ENCODE assay signal across 11 mouse cellular contexts in the genomic region with DNA sequence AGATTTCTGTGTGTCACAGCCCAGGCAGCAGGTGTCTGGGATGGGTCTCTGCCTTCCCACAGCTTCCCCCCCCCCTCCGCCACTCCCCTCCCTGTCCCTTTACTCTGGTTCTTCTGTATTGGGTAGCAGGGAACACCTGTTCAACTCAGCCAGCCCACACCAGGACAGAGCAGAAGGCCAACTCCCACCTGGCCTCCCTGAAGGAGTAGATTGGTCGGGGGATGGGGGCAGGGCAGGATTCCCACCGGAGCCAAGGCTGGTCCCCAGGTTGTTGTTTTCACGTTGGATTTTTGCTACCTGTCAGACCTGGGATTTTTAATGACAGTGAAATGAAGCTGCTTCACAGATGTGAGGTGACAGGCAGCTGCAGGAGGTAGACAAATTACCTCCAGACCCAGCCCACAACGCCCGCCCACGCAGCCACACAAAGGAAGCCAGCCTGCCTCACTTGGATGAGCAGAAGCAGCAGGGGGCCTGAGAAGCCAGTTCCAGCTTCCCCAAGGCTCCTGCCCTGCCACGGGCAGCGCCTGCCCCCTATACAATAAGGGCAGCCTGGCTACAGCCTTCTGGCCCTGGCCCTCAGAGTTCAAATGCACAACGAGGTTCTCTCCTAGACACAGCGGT. TPM values are rescaled to one million over a fixed set of nuclear protein-coding genes. Genes with fewer than 3 reads are reported as not detected.
A peak's percentile ranks its signal among the peaks of the same experiment; 100 is the strongest.
DNase-seq lines count a peak whose midpoint lies in the region; ATAC-seq and TF ChIP-seq lines count a peak whose summit lies in the region.
"Had no signal": no experiment of that assay in that cellular context is flagged by ENCODE, and none has a peak within 500 bp of the region (broad histone marks: within the 10 kb centered on the region; RNA-seq: fewer than 3 reads in every experiment).

No protein-coding gene starts in this region.

- no peaks in the 10 kb centered on the region for H3K36me3 ChIP-seq in kidney, postnatal 0 days (ENCODE audit: insufficient read depth, low read length)
- H3K36me3 ChIP-seq in hindbrain, embryonic 15.5 days, result no peaks in the 10 kb centered on the region
- no peaks in the 10 kb centered on the region for H3K36me3 ChIP-seq in kidney, embryonic 14.5 days (ENCODE audit: control insufficient read depth, insufficient read depth, low read length)
- H3K36me3 ChIP-seq: heart, embryonic 13.5 days had no signal

- WGBS in kidney, postnatal 0 days, result 10% methylated on average over 11 of the region's 11 CpGs
- WGBS in hindbrain, embryonic 15.5 days, result 14% methylated on average over 11 of the region's 11 CpGs
- 16% methylated on average over 11 of the region's 11 CpGs for WGBS in kidney, embryonic 14.5 days

- H3K4me3 ChIP-seq in kidney, postnatal 0 days (replicated peaks; ENCODE audit: low read depth, low read length), result no peak overlapping the region
- no peak overlapping the region for H3K4me3 ChIP-seq in hindbrain, embryonic 15.5 days
- H3K4me3 ChIP-seq in kidney, embryonic 14.5 days (ENCODE audit: low read length), result no peak overlapping the region
- H3K4me3 ChIP-seq: heart, embryonic 13.5 days; megakaryocyte, embryonic 14.5 days had no signal

- peak; percentile 75 for ATAC-seq in kidney, postnatal 0 days (replicated peaks; ENCODE audit: low FRiP score, low read depth)
- no peak for ATAC-seq in hindbrain, embryonic 15.5 days (ENCODE audit: low FRiP score, low read depth)
- ATAC-seq in kidney, embryonic 14.5 days (ENCODE audit: low FRiP score, low TSS enrichment), result no peak
- ATAC-seq: Patski had no signal

- TF ChIP-seq CTCF in kidney, postnatal 0 days (IDR thresholded peaks at IDR 0.05; ENCODE audit: low read depth), result no peak

- no peak overlapping the region for H3K4me2 ChIP-seq in kidney, postnatal 0 days (ENCODE audit: low read length)
- H3K4me2 ChIP-seq in hindbrain, embryonic 15.5 days, result no peak overlapping the region
- H3K4me2 ChIP-seq in kidney, embryonic 14.5 days (replicated peaks; ENCODE audit: low read depth, low read length), result no peak overlapping the region
- H3K4me2 ChIP-seq: heart, embryonic 13.5 days had no signal

- intact Hi-C loops in heart, postnatal 36 days (cut with DNase I), result no loop called here

- H3K27ac ChIP-seq in kidney, postnatal 0 days, result no peak overlapping the region
- peak overlapping the region; percentile 83 for H3K27ac ChIP-seq in hindbrain, embryonic 15.5 days (replicated peaks)
- no peak overlapping the region for H3K27ac ChIP-seq in kidney, embryonic 14.5 days (ENCODE audit: low read depth, low read length)
- H3K27ac ChIP-seq: heart, embryonic 13.5 days had no signal

- no peak overlapping the region for H3K9ac ChIP-seq in kidney, postnatal 0 days (ENCODE audit: low read depth, low read length)
- H3K9ac ChIP-seq in hindbrain, embryonic 15.5 days, result no peak overlapping the region; the same call in 1 of the 2 replicates
- H3K9ac ChIP-seq in kidney, embryonic 14.5 days (ENCODE audit: low read depth, low read length), result no peak overlapping the region
- H3K9ac ChIP-seq: heart, embryonic 13.5 days had no signal

- no peaks in the 10 kb centered on the region for H3K4me1 ChIP-seq in kidney, postnatal 0 days (replicated peaks; ENCODE audit: insufficient read depth, low read length)
- peaks cover 91% of the 10 kb centered on the region for H3K4me1 ChIP-seq in hindbrain, embryonic 15.5 days (replicated peaks)
- peaks cover 10% of the 10 kb centered on the region; the same call in 1 of the 2 replicates for H3K4me1 ChIP-seq in kidney, embryonic 14.5 days (ENCODE audit: control insufficient read depth, insufficient read depth, low read length)

- H3K9me3 ChIP-seq in kidney, postnatal 0 days (replicated peaks; ENCODE audit: low read length), result no peaks in the 10 kb centered on the region
- H3K9me3 ChIP-seq in hindbrain, embryonic 15.5 days, result no peaks in the 10 kb centered on the region
- no peaks in the 10 kb centered on the region for H3K9me3 ChIP-seq in kidney, embryonic 14.5 days (ENCODE audit: control insufficient read depth, low read length)
- H3K9me3 ChIP-seq: heart, embryonic 13.5 days; megakaryocyte, embryonic 14.5 days had no signal

- no peaks in the 10 kb centered on the region for H3K27me3 ChIP-seq in kidney, postnatal 0 days (ENCODE audit: insufficient read depth, low read length)
- H3K27me3 ChIP-seq in hindbrain, embryonic 15.5 days, result no peaks in the 10 kb centered on the region
- H3K27me3 ChIP-seq in kidney, embryonic 14.5 days (ENCODE audit: control insufficient read depth, insufficient read depth, low read length), result peaks cover 11% of the 10 kb centered on the region

- peak; percentile 44 for DNase-seq in kidney, postnatal 0 days (ENCODE audit: low spot score)
- no peak for DNase-seq in kidney, adult 8-10 months
- DNase-seq in cerebellum, postnatal 10 days, result peak; percentile 69 to 75
- DNase-seq in retina, embryonic 14.5 days (ENCODE audit: low spot score), result peak; percentile 68
- DNase-seq in gastrocnemius, postnatal 10 days, result no peak
- DNase-seq in heart, postnatal 36 days, result no peak

RNA-seq across cellular contexts. Expression of a gene that starts 36.1 kb away (rescaled TPM):
- polyA plus RNA-seq in kidney, postnatal 0 days (2015; fragmentation: Nextera tagmentation; extraction: Ambion mirVana), result 21.4 and 23.4 TPM in 2 replicates
- polyA plus RNA-seq in hindbrain, embryonic 15.5 days (2015; fragmentation: Nextera tagmentation; extraction: Ambion mirVana), result 15.6 and 17.1 TPM in 2 replicates
- 10 to 100 TPM; 14.3 to 15.0 TPM for total RNA-seq in gastrocnemius, postnatal 10 days (2021)
- 10 to 100 TPM; 28.3 to 30.6 TPM for total RNA-seq in heart, postnatal 36 days (2021)
- 16.1 and 20.2 TPM in 2 replicates for polyA plus RNA-seq in kidney, embryonic 14.5 days (2014; fragmentation: Nextera tagmentation; extraction: Ambion mirVana)

RNA-seq across cellular contexts. Expression of a gene that starts 40.3 kb away (rescaled TPM):
- 3.6 and 4.4 TPM in 2 replicates for polyA plus RNA-seq in kidney, postnatal 0 days (2015; fragmentation: Nextera tagmentation; extraction: Ambion mirVana)
- 19.1 and 21.2 TPM in 2 replicates for polyA plus RNA-seq in hindbrain, embryonic 15.5 days (2015; fragmentation: Nextera tagmentation; extraction: Ambion mirVana)
- 10 to 100 TPM; 19.0 to 20.1 TPM for total RNA-seq in gastrocnemius, postnatal 10 days (2021)
- 10 to 100 TPM; 19.7 to 23.0 TPM for total RNA-seq in heart, postnatal 36 days (2021)
- 3.6 and 3.7 TPM in 2 replicates for polyA plus RNA-seq in kidney, embryonic 14.5 days (2014; fragmentation: Nextera tagmentation; extraction: Ambion mirVana)

Comparison
In these comparisons a context has a peak if more than half of its experiments do, and no peak if none do; other contexts are left out.
1. DNase-seq: peak in kidney, postnatal 0 days (single experiment), cerebellum, postnatal 10 days (2 of 2) and retina, embryonic 14.5 days (single experiment); none in kidney, adult 8-10 months (0 of 2), gastrocnemius, postnatal 10 days (single experiment) and heart, postnatal 36 days (0 of 2).